Mouse (Mus musculus): Measurements from ENCODE around the gene Vtn.

DNA sequence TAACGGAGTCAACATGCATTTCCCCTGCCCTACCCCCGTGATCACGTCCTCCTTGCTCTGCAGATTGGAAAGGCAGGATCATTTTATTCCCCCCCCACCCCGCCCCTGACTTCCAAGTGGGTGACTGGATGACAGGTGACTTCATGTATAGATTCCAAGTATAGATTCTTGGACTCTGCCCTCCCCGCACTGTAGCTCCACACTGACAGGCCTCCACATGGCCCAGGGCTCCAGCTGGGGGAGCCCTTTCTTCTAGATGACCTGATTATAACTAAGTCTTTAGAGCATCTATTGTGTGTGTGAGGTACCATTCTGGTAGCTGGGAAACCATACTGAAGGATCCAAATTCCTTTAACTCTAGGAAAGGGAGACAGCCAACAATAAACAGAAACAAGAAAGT lies 36.2 kb upstream of the Vtn start:
- TF ChIP-seq CTCF (IDR thresholded peaks at IDR 0.05; ENCODE audit: low read depth, low read length) (no peak), POLR2A (IDR thresholded peaks at IDR 0.05; ENCODE audit: insufficient read depth, low read length) (no peak), EP300 (IDR thresholded peaks at IDR 0.05; ENCODE audit: insufficient read depth, low read depth, low read length) (no peak)
